Mouse (Mus musculus): ENCODE results near the gene Amot. TPM values are rescaled to one million over a fixed set of nuclear protein-coding genes. Genes with fewer than 3 reads are reported as not detected.

Gene Amot
- total RNA-seq, 1 experiment from 2014 or later = 8.4 TPM

GRCm38 (mm10) chrX:145489950-145490349 is 15.0 kb downstream of the Amot start:
- no peak for ATAC-seq (replicated peaks in 1 of 2; ENCODE audit: insufficient read depth in 1 of 2, low FRiP score in 2 of 2, low TSS enrichment in 1 of 2, low read depth in 1 of 2, poor library complexity in 2 of 2, severe bottlenecking in 2 of 2)

- ATAC-seq (replicated peaks in 1 of 2; ENCODE audit: insufficient read depth in 1 of 2, low FRiP score in 2 of 2, low TSS enrichment in 1 of 2, low read depth in 1 of 2, poor library complexity in 2 of 2, severe bottlenecking in 2 of 2) = no peak
These were observed 19.5 kb downstream of the Amot start for GRCm38 (mm10) chrX:145485495-145485894.

- ATAC-seq (replicated peaks in 1 of 2; ENCODE audit: insufficient read depth in 1 of 2, low FRiP score in 2 of 2, low TSS enrichment in 1 of 2, low read depth in 1 of 2, poor library complexity in 2 of 2, severe bottlenecking in 2 of 2) = no peak
These were observed 21.4 kb downstream of the Amot start for GRCm38 (mm10) chrX:145483486-145484055.

- ATAC-seq (replicated peaks in 1 of 2; ENCODE audit: insufficient read depth in 1 of 2, low FRiP score in 2 of 2, low TSS enrichment in 1 of 2, low read depth in 1 of 2, poor library complexity in 2 of 2, severe bottlenecking in 2 of 2) = no peak
These were observed 22.6 kb downstream of the Amot start for GRCm38 (mm10) chrX:145482383-145482782.

- ATAC-seq (replicated peaks in 1 of 2; ENCODE audit: insufficient read depth in 1 of 2, low FRiP score in 2 of 2, low TSS enrichment in 1 of 2, low read depth in 1 of 2, poor library complexity in 2 of 2, severe bottlenecking in 2 of 2) = no peak
These were observed 25.0 kb downstream of the Amot start for GRCm38 (mm10) chrX:145479942-145480341.

- no peak for ATAC-seq (replicated peaks in 1 of 2; ENCODE audit: insufficient read depth in 1 of 2, low FRiP score in 2 of 2, low TSS enrichment in 1 of 2, low read depth in 1 of 2, poor library complexity in 2 of 2, severe bottlenecking in 2 of 2)
These were observed 27.2 kb downstream of the Amot start for GRCm38 (mm10) chrX:145477725-145478194.

- no peak for ATAC-seq (replicated peaks in 1 of 2; ENCODE audit: insufficient read depth in 1 of 2, low FRiP score in 2 of 2, low TSS enrichment in 1 of 2, low read depth in 1 of 2, poor library complexity in 2 of 2, severe bottlenecking in 2 of 2)
These were observed 27.8 kb downstream of the Amot start for GRCm38 (mm10) chrX:145477003-145477724.

GRCm38 (mm10) chrX:145468264-145468663 is 36.7 kb downstream of the Amot start:
- ATAC-seq (replicated peaks in 1 of 2; ENCODE audit: insufficient read depth in 1 of 2, low FRiP score in 2 of 2, low TSS enrichment in 1 of 2, low read depth in 1 of 2, poor library complexity in 2 of 2, severe bottlenecking in 2 of 2) = no peak

GRCm38 (mm10) chrX:145463524-145463923 is 41.5 kb downstream of the Amot start:
- ATAC-seq (replicated peaks in 1 of 2; ENCODE audit: insufficient read depth in 1 of 2, low FRiP score in 2 of 2, low TSS enrichment in 1 of 2, low read depth in 1 of 2, poor library complexity in 2 of 2, severe bottlenecking in 2 of 2) = no peak

GRCm38 (mm10) chrX:145461339-145461738 is 43.6 kb downstream of the Amot start:
- ATAC-seq (replicated peaks in 1 of 2; ENCODE audit: insufficient read depth in 1 of 2, low FRiP score in 2 of 2, low TSS enrichment in 1 of 2, low read depth in 1 of 2, poor library complexity in 2 of 2, severe bottlenecking in 2 of 2) = no peak

- ATAC-seq (replicated peaks in 1 of 2; ENCODE audit: insufficient read depth in 1 of 2, low FRiP score in 2 of 2, low TSS enrichment in 1 of 2, low read depth in 1 of 2, poor library complexity in 2 of 2, severe bottlenecking in 2 of 2) = peak in 1 of 2 experiments; percentile 59; a peak in 2 of 4 replicates
These were observed 48.7 kb downstream of the Amot start for GRCm38 (mm10) chrX:145456251-145456650.

GRCm38 (mm10) chrX:145455629-145456028 is 49.4 kb downstream of the Amot start:
- ATAC-seq (replicated peaks in 1 of 2; ENCODE audit: insufficient read depth in 1 of 2, low FRiP score in 2 of 2, low TSS enrichment in 1 of 2, low read depth in 1 of 2, poor library complexity in 2 of 2, severe bottlenecking in 2 of 2) = no peak

- ATAC-seq (replicated peaks in 1 of 2; ENCODE audit: insufficient read depth in 1 of 2, low FRiP score in 2 of 2, low TSS enrichment in 1 of 2, low read depth in 1 of 2, poor library complexity in 2 of 2, severe bottlenecking in 2 of 2) = no peak
These were observed 50.2 kb downstream of the Amot start for GRCm38 (mm10) chrX:145454828-145455227.

GRCm38 (mm10) chrX:145441526-145441925 is 63.5 kb downstream of the Amot start:
- no peak for ATAC-seq (replicated peaks in 1 of 2; ENCODE audit: insufficient read depth in 1 of 2, low FRiP score in 2 of 2, low TSS enrichment in 1 of 2, low read depth in 1 of 2, poor library complexity in 2 of 2, severe bottlenecking in 2 of 2)

GRCm38 (mm10) chrX:145433652-145434051 is 71.3 kb downstream of the Amot start:
- peak; percentile 66 to 90 for ATAC-seq (replicated peaks in 1 of 2; ENCODE audit: insufficient read depth in 1 of 2, low FRiP score in 2 of 2, low TSS enrichment in 1 of 2, low read depth in 1 of 2, poor library complexity in 2 of 2, severe bottlenecking in 2 of 2)

GRCm38 (mm10) chrX:145430836-145431570 is 74.0 kb downstream of the Amot start:
- ATAC-seq (replicated peaks in 1 of 2; ENCODE audit: insufficient read depth in 1 of 2, low FRiP score in 2 of 2, low TSS enrichment in 1 of 2, low read depth in 1 of 2, poor library complexity in 2 of 2, severe bottlenecking in 2 of 2) = no peak

- no peak for ATAC-seq (replicated peaks in 1 of 2; ENCODE audit: insufficient read depth in 1 of 2, low FRiP score in 2 of 2, low TSS enrichment in 1 of 2, low read depth in 1 of 2, poor library complexity in 2 of 2, severe bottlenecking in 2 of 2)
These were observed 76.2 kb downstream of the Amot start for GRCm38 (mm10) chrX:145428811-145429210.

- no peak for ATAC-seq (replicated peaks in 1 of 2; ENCODE audit: insufficient read depth in 1 of 2, low FRiP score in 2 of 2, low TSS enrichment in 1 of 2, low read depth in 1 of 2, poor library complexity in 2 of 2, severe bottlenecking in 2 of 2)
These were observed 81.0 kb downstream of the Amot start for GRCm38 (mm10) chrX:145424026-145424425.
